Mouse (Mus musculus) erythroblast, embryonic 14.5 days (primary cell): ENCODE data around the gene Grid1.

Source experiments
- GATA1 ChIP-seq: IDR thresholded peaks from 2 replicates; pipeline ENCODE4 v1.6.1; 2012; ENCODE audit warnings: low read length, inconsistent platforms, mixed read lengths
- TAL1 ChIP-seq: IDR thresholded peaks from 3 replicates; pipeline ENCODE4 v1.6.1; 2012; ENCODE audit warnings: low read length, inconsistent platforms, mixed read lengths

DNA sequence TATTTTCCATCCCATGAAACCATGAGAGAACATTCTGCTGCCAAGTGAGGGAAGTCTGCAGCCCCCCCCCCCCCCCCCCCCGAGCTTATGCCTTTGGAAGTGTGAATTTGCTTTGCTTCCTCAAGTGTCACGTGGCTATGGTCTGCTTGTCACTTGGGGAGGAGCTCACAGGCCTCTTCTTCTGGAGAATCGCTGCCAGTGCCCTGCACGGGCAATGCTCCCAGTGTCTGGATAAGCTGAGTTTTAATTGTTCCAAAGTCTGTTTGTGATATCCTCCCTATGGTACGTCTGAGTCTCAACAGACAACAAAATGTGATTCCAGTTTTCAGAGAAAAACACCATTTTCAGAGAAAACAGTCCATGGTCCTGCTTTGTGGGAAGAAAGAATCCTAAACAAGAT is 682.4 kb downstream of the Grid1 start:
- TF ChIP-seq GATA1: no peak
- no peak for TF ChIP-seq TAL1
